Mouse (Mus musculus) layer of hippocampus, adult 11-12 months (tissue): ENCODE measurements at regions not wholly inside any gene's neighbourhood (a gene's known extent, or its start where the extent isn't known, plus 50 kb on each side); places are given as distances from the start of the nearest gene placed in this dataset.

Source experiments
- DNase-seq: peaks from one replicate; pipeline ENCODE4 v3.0.0; 2022; ENCODE audit warnings: low spot score

GRCm38 (mm10) chr2:172613891-172614391 is 64.5 kb downstream of the Tfap2c start:
- DNase-seq, result no peak

- no peak for DNase-seq
These were observed 65.8 kb downstream of the Tfap2c start for GRCm38 (mm10) chr2:172615148-172615547.

- DNase-seq, result no peak
These were observed 66.2 kb downstream of the Tfap2c start for GRCm38 (mm10) chr2:172615582-172615981.

- DNase-seq, result no peak
These were observed 69.8 kb downstream of the Tfap2c start for GRCm38 (mm10) chr2:172619168-172619567.

- DNase-seq, result no peak
These were observed 70.6 kb downstream of the Tfap2c start for GRCm38 (mm10) chr2:172620001-172620400.

- no peak for DNase-seq
These were observed 74.3 kb downstream of the Tfap2c start for GRCm38 (mm10) chr2:172623707-172624106.

GRCm38 (mm10) chr2:172627353-172628306 is 78.2 kb downstream of the Tfap2c start:
- no peak for DNase-seq

GRCm38 (mm10) chr2:172630333-172630732 is 80.9 kb downstream of the Tfap2c start:
- no peak for DNase-seq

GRCm38 (mm10) chr2:172642616-172643015 is 93.2 kb downstream of the Tfap2c start:
- DNase-seq, result peak; percentile 6

- DNase-seq, result no peak
These were observed 94.5 kb downstream of the Tfap2c start for GRCm38 (mm10) chr2:172643860-172644259.

GRCm38 (mm10) chr2:172644451-172644850 is 95.1 kb downstream of the Tfap2c start:
- no peak for DNase-seq

- DNase-seq, result no peak
These were observed 98.7 kb downstream of the Tfap2c start for GRCm38 (mm10) chr2:172648072-172648471.

- DNase-seq, result no peak
These were observed 111.1 kb downstream of the Tfap2c start for GRCm38 (mm10) chr2:172660479-172660878.

- no peak for DNase-seq
These were observed 111.5 kb downstream of the Tfap2c start for GRCm38 (mm10) chr2:172660916-172661315.

GRCm38 (mm10) chr2:172661418-172661980 is 112.1 kb downstream of the Tfap2c start:
- DNase-seq, result no peak

GRCm38 (mm10) chr2:172662165-172662564 is 112.8 kb downstream of the Tfap2c start:
- no peak for DNase-seq

GRCm38 (mm10) chr2:172663681-172664080 is 114.3 kb downstream of the Tfap2c start:
- no peak for DNase-seq

- no peak for DNase-seq
These were observed 123.7 kb downstream of the Tfap2c start for GRCm38 (mm10) chr2:172673081-172673480.

- DNase-seq, result no peak
These were observed 125.2 kb downstream of the Tfap2c start for GRCm38 (mm10) chr2:172674641-172675040.

GRCm38 (mm10) chr2:172675081-172675480 is 125.7 kb downstream of the Tfap2c start:
- DNase-seq, result no peak

GRCm38 (mm10) chr2:172690196-172690595 is 140.8 kb downstream of the Tfap2c start:
- DNase-seq, result no peak

GRCm38 (mm10) chr2:172690931-172691651 is 141.7 kb downstream of the Tfap2c start:
- DNase-seq, result no peak
